In the genomic region with DNA sequence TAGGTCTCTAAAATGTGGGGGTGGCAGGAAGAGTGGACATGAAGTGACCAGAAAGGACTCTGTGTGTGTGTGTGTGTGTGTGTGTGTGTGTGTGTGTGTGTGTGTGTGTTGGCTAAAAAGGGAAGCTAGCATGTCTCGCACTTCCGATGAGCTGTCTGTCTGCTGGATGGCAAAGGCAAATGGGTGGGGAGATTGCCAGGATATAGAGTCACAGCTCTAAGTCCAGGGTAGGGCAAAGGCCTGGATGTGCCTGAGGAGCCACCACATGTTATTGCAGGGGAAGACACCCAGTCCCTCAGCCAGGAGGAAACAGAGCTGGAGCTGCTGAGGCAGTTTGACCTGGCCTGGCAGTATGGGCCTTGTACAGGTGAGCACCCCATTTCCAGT, we compare ENCODE assay signal across 8 mouse cellular contexts. TPM values are rescaled to one million over a fixed set of nuclear protein-coding genes. Genes with fewer than 3 reads are reported as not detected.
A peak's percentile ranks its signal among the peaks of the same experiment; 100 is the strongest.
DNase-seq lines count a peak whose midpoint lies in the region; ATAC-seq and TF ChIP-seq lines count a peak whose summit lies in the region.
"Had no signal": no experiment of that assay in that cellular context is flagged by ENCODE, and none has a peak within 500 bp of the region (broad histone marks: within the 10 kb centered on the region; RNA-seq: fewer than 3 reads in every experiment).

No protein-coding gene starts in this region.

- peak overlapping the region; percentile 44; the same call in 1 of the 2 replicates for H3K4me3 ChIP-seq in testis, adult 2 months (ENCODE audit: control insufficient read depth, low read depth, low read length)
- peak overlapping the region; percentile 62 for H3K4me3 ChIP-seq in embryonic facial prominence, embryonic 15.5 days (replicated peaks)
- H3K4me3 ChIP-seq in intestine, postnatal 0 days (ENCODE audit: low read depth, low read length) = peak overlapping the region; percentile 53
- H3K4me3 ChIP-seq in midbrain, postnatal 0 days (ENCODE audit: low read depth, low read length) = peak overlapping the region; percentile 47

- no peak overlapping the region for H3K27ac ChIP-seq in testis, adult 2 months (ENCODE audit: control insufficient read depth, insufficient read depth, low read depth, low read length)
- H3K27ac ChIP-seq in embryonic facial prominence, embryonic 15.5 days (replicated peaks) = peak overlapping the region; percentile 80
- H3K27ac ChIP-seq in intestine, postnatal 0 days (ENCODE audit: low read depth, low read length) = peak overlapping the region; percentile 89
- H3K27ac ChIP-seq in midbrain, postnatal 0 days (ENCODE audit: low read depth, low read length) = peak overlapping the region; percentile 77

- WGBS in embryonic facial prominence, embryonic 15.5 days = 38% methylated on average over 2 of the region's 2 CpGs
- WGBS in intestine, postnatal 0 days = 18% methylated on average over 2 of the region's 2 CpGs
- 21% methylated on average over 2 of the region's 2 CpGs for WGBS in midbrain, postnatal 0 days

- no peaks in the 10 kb centered on the region for H3K36me3 ChIP-seq in testis, adult 2 months (ENCODE audit: control insufficient read depth, insufficient read depth, low read length)
- no peaks in the 10 kb centered on the region for H3K36me3 ChIP-seq in embryonic facial prominence, embryonic 15.5 days
- no peaks in the 10 kb centered on the region for H3K36me3 ChIP-seq in intestine, postnatal 0 days (ENCODE audit: control insufficient read depth, insufficient read depth)
- H3K36me3 ChIP-seq in midbrain, postnatal 0 days (ENCODE audit: insufficient read depth, low read length) = no peaks in the 10 kb centered on the region

- H3K4me1 ChIP-seq in testis, adult 2 months (ENCODE audit: control insufficient read depth, insufficient read depth, low read length) = peaks cover 12% of the 10 kb centered on the region
- H3K4me1 ChIP-seq in embryonic facial prominence, embryonic 15.5 days = peaks cover 22% of the 10 kb centered on the region
- peaks cover 7% of the 10 kb centered on the region for H3K4me1 ChIP-seq in intestine, postnatal 0 days (replicated peaks; ENCODE audit: control insufficient read depth, insufficient read depth, low read length)
- H3K4me1 ChIP-seq in midbrain, postnatal 0 days (ENCODE audit: insufficient read depth, low read length) = peaks cover 4% of the 10 kb centered on the region; the same call in 1 of the 2 replicates

- H3K9ac ChIP-seq in embryonic facial prominence, embryonic 15.5 days = peak overlapping the region; percentile 46
- peak overlapping the region; percentile 63 for H3K9ac ChIP-seq in intestine, postnatal 0 days (ENCODE audit: low read depth, low read length)
- peak overlapping the region; percentile 64 for H3K9ac ChIP-seq in midbrain, postnatal 0 days (replicated peaks; ENCODE audit: low read length, poor library complexity, severe bottlenecking)

- H3K27me3 ChIP-seq in testis, adult 2 months (ENCODE audit: control insufficient read depth, insufficient read depth, low read length) = no peaks in the 10 kb centered on the region
- no peaks in the 10 kb centered on the region for H3K27me3 ChIP-seq in embryonic facial prominence, embryonic 15.5 days
- no peaks in the 10 kb centered on the region for H3K27me3 ChIP-seq in intestine, postnatal 0 days (replicated peaks; ENCODE audit: control insufficient read depth, insufficient read depth, low read length)
- peaks cover 3% of the 10 kb centered on the region; the same call in 1 of the 2 replicates for H3K27me3 ChIP-seq in midbrain, postnatal 0 days (ENCODE audit: insufficient read depth, low read length)

- H3K9me3 ChIP-seq in embryonic facial prominence, embryonic 15.5 days (replicated peaks) = no peaks in the 10 kb centered on the region
- H3K9me3 ChIP-seq in intestine, postnatal 0 days (ENCODE audit: control insufficient read depth) = no peaks in the 10 kb centered on the region
- no peaks in the 10 kb centered on the region for H3K9me3 ChIP-seq in midbrain, postnatal 0 days (ENCODE audit: low read length)

- peak overlapping the region; percentile 73 for H3K4me2 ChIP-seq in embryonic facial prominence, embryonic 15.5 days (replicated peaks)
- peak overlapping the region; percentile 84 for H3K4me2 ChIP-seq in intestine, postnatal 0 days (replicated peaks; ENCODE audit: low read depth)
- H3K4me2 ChIP-seq in midbrain, postnatal 0 days (ENCODE audit: low read depth, low read length, poor library complexity, severe bottlenecking) = peak overlapping the region; percentile 76

- no peak for DNase-seq in testis, postnatal 14 days (ENCODE audit: low spot score)
- no peak for DNase-seq in midbrain, postnatal 0 days (ENCODE audit: low spot score)
- DNase-seq in right cerebral cortex, postnatal 14 days = no peak
- DNase-seq in urinary bladder, postnatal 36 days (ENCODE audit: low spot score in 2 of 2) = no peak

- TF ChIP-seq POLR2A in testis, adult 2 months (IDR thresholded peaks at IDR 0.05; ENCODE audit: control insufficient read depth, low read depth, low read length) = no peak

- no peak for ATAC-seq in embryonic facial prominence, embryonic 15.5 days (ENCODE audit: insufficient number of reproducible peaks, low FRiP score, low TSS enrichment, low read depth)
- ATAC-seq in intestine, postnatal 0 days = peak; percentile 65
- no peak; the same call in 1 of the 2 replicates for ATAC-seq in midbrain, postnatal 0 days (ENCODE audit: low FRiP score)

- TF ChIP-seq CTCF in testis, adult 2 months (IDR thresholded peaks at IDR 0.05; ENCODE audit: control insufficient read depth, insufficient read depth, insufficient replicate concordance, low read depth, low read length) = no peak
- no peak for TF ChIP-seq CTCF in intestine, postnatal 0 days (IDR thresholded peaks at IDR 0.05; ENCODE audit: low read depth)
- TF ChIP-seq CTCF in midbrain, postnatal 0 days (IDR thresholded peaks at IDR 0.05) = no peak

RNA-seq across cellular contexts. Expression of gene Pold4, which starts 0.5 kb away (rescaled TPM):
- polyA plus RNA-seq in testis, adult 2 months (2012; rRNA removed) = 16.3 and 19.4 TPM in 2 replicates
- polyA plus RNA-seq in embryonic facial prominence, embryonic 15.5 days (2015; fragmentation: Nextera tagmentation; extraction: Ambion mirVana) = 33.5 and 34.0 TPM in 2 replicates
- polyA plus RNA-seq in intestine, postnatal 0 days (2015; fragmentation: Nextera tagmentation; extraction: Ambion mirVana) = 81.5 and 87.8 TPM in 2 replicates
- 20.9 and 37.7 TPM in 2 replicates for total RNA-seq in midbrain, postnatal 0 days (2014; rRNA removed)
- polyA plus RNA-seq in midbrain, postnatal 0 days (2015; fragmentation: Nextera tagmentation; extraction: Ambion mirVana) = 20.8 and 26.8 TPM in 2 replicates

RNA-seq across cellular contexts. Expression of gene AC109138.7, which starts 18.0 kb away (rescaled TPM):
- 1.2 and 3.0 TPM in 2 replicates for polyA plus RNA-seq in testis, adult 2 months (2012; rRNA removed)
- polyA plus RNA-seq in embryonic facial prominence, embryonic 15.5 days (2015; fragmentation: Nextera tagmentation; extraction: Ambion mirVana) = not detected in 2 replicates
- polyA plus RNA-seq in intestine, postnatal 0 days (2015; fragmentation: Nextera tagmentation; extraction: Ambion mirVana) = not detected in 2 replicates
- not detected in 2 replicates for total RNA-seq in midbrain, postnatal 0 days (2014; rRNA removed)
- not detected in 2 replicates for polyA plus RNA-seq in midbrain, postnatal 0 days (2015; fragmentation: Nextera tagmentation; extraction: Ambion mirVana)
- polyA plus RNA-seq: gonadal fat pad, adult 2 months had no signal

RNA-seq across cellular contexts. Expression of gene Clcf1, which starts 18.1 kb away (rescaled TPM):
- 2.0 and 3.1 TPM in 2 replicates for polyA plus RNA-seq in testis, adult 2 months (2012; rRNA removed)
- 10.1 and 10.2 TPM in 2 replicates for polyA plus RNA-seq in embryonic facial prominence, embryonic 15.5 days (2015; fragmentation: Nextera tagmentation; extraction: Ambion mirVana)
- 2.4 and 2.5 TPM in 2 replicates for polyA plus RNA-seq in intestine, postnatal 0 days (2015; fragmentation: Nextera tagmentation; extraction: Ambion mirVana)
- total RNA-seq in midbrain, postnatal 0 days (2014; rRNA removed) = 0.99 and 1.2 TPM in 2 replicates
- polyA plus RNA-seq in midbrain, postnatal 0 days (2015; fragmentation: Nextera tagmentation; extraction: Ambion mirVana) = 0.28 and 0.44 TPM in 2 replicates

RNA-seq across cellular contexts. Expression of gene Rad9a, which starts 30.7 kb away (rescaled TPM):
- 9.0 and 9.2 TPM in 2 replicates for polyA plus RNA-seq in testis, adult 2 months (2012; rRNA removed)
- polyA plus RNA-seq in embryonic facial prominence, embryonic 15.5 days (2015; fragmentation: Nextera tagmentation; extraction: Ambion mirVana) = 33.6 and 35.0 TPM in 2 replicates
- 12.3 and 13.5 TPM in 2 replicates for polyA plus RNA-seq in intestine, postnatal 0 days (2015; fragmentation: Nextera tagmentation; extraction: Ambion mirVana)
- 18.0 and 22.8 TPM in 2 replicates for total RNA-seq in midbrain, postnatal 0 days (2014; rRNA removed)
- 14.7 and 17.0 TPM in 2 replicates for polyA plus RNA-seq in midbrain, postnatal 0 days (2015; fragmentation: Nextera tagmentation; extraction: Ambion mirVana)

RNA-seq across cellular contexts. Expression of gene Ssh3, which starts 36.8 kb away (rescaled TPM):
- polyA plus RNA-seq in testis, adult 2 months (2012; rRNA removed) = 6.3 and 7.1 TPM in 2 replicates
- polyA plus RNA-seq in embryonic facial prominence, embryonic 15.5 days (2015; fragmentation: Nextera tagmentation; extraction: Ambion mirVana) = 27.5 and 34.4 TPM in 2 replicates
- polyA plus RNA-seq in intestine, postnatal 0 days (2015; fragmentation: Nextera tagmentation; extraction: Ambion mirVana) = 18.1 and 18.5 TPM in 2 replicates
- total RNA-seq in midbrain, postnatal 0 days (2014; rRNA removed) = 40.6 and 67.7 TPM in 2 replicates
- 18.6 and 20.7 TPM in 2 replicates for polyA plus RNA-seq in midbrain, postnatal 0 days (2015; fragmentation: Nextera tagmentation; extraction: Ambion mirVana)
